Mouse (Mus musculus) MEL (cell line): ENCODE measurements around the gene Olfr961.

Source experiments
- BHLHE40 ChIP-seq: IDR thresholded peaks from 2 replicates; pipeline ENCODE4 v1.6.1; 2012; ENCODE audit warnings: low read depth, mild to moderate bottlenecking, inconsistent platforms, low read length, improper control_type of control experiment, borderline replicate concordance
- CTCF ChIP-seq, 3 experiments: IDR thresholded peaks in 2 of 3; conservative IDR thresholded peaks in 1 of 3; 2 replicates each; pipeline ENCODE4 v1.5.1; 2011 to 2012; ENCODE audit warnings: low read length in 3 of 3, low read depth in 2 of 3, mild to moderate bottlenecking in 2 of 3, improper control_type of control experiment in 1 of 3, inconsistent platforms in 1 of 3, mixed read lengths in 1 of 3, moderate library complexity in 1 of 3; ENCODE audit not compliant: control insufficient read depth in 1 of 3, insufficient read depth in 1 of 3, poor library complexity in 1 of 3, severe bottlenecking in 1 of 3
- ELF1 ChIP-seq: IDR thresholded peaks from 2 replicates; pipeline ENCODE4 v1.6.1; 2014; ENCODE audit warnings: low read depth, mild to moderate bottlenecking, inconsistent platforms, low read length, improper control_type of control experiment, moderate library complexity
- EP300 ChIP-seq, 2 experiments: IDR thresholded peaks; 2 replicates each; pipeline ENCODE4 v1.6.1; 2011; ENCODE audit warnings: improper control_type of control experiment in 2 of 2, low read length in 2 of 2, low read depth in 1 of 2, mild to moderate bottlenecking in 1 of 2
- ETS1 ChIP-seq: IDR thresholded peaks from 2 replicates; pipeline ENCODE4 v1.6.1; 2012; ENCODE audit warnings: low read depth, mild to moderate bottlenecking, inconsistent platforms, low read length, improper control_type of control experiment, moderate library complexity
- GABPA ChIP-seq: IDR thresholded peaks from 2 replicates; pipeline ENCODE4 v1.6.1; 2012; ENCODE audit warnings: low read depth, mild to moderate bottlenecking, inconsistent platforms, low read length, improper control_type of control experiment, moderate library complexity
- GATA1 ChIP-seq: IDR thresholded peaks from 2 replicates; pipeline ENCODE4 v1.6.1; 2011; ENCODE audit warnings: low read depth, low read length, improper control_type of control experiment
- NRF1 ChIP-seq: IDR thresholded peaks from 2 replicates; pipeline ENCODE4 v1.6.1; 2014; ENCODE audit warnings: low read depth, mild to moderate bottlenecking, inconsistent platforms, low read length, improper control_type of control experiment, moderate library complexity; ENCODE audit not compliant: poor library complexity, insufficient read depth, severe bottlenecking
- POLR2A ChIP-seq, 2 experiments: IDR thresholded peaks; 2 replicates each; pipeline ENCODE4 v1.6.1; 2011 to 2012; ENCODE audit warnings: low read length in 2 of 2, mild to moderate bottlenecking in 2 of 2, control low read depth in 1 of 2, improper control_type of control experiment in 1 of 2, low read depth in 1 of 2, moderate library complexity in 1 of 2; ENCODE audit not compliant: control insufficient read depth in 1 of 2, insufficient read depth in 1 of 2, poor library complexity in 1 of 2
- ZNF384 ChIP-seq: IDR thresholded peaks from 2 replicates; pipeline ENCODE4 v1.6.1; 2012; ENCODE audit warnings: low read depth, mild to moderate bottlenecking, inconsistent platforms, low read length, improper control_type of control experiment

GRCm38 (mm10) chr9:39679280-39679679 is 34.4 kb downstream of the Olfr961 start:
- TF ChIP-seq POLR2A (IDR thresholded peaks at IDR 0.05; ENCODE audit: control insufficient read depth in 1 of 2, insufficient read depth in 1 of 2, low read depth in 1 of 2, low read length in 2 of 2, poor library complexity in 1 of 2) (no peak), CTCF (IDR thresholded peaks at IDR 0.05 in 2 of 3, conservative IDR thresholded peaks at IDR 0.05 in 1 of 3; ENCODE audit: control insufficient read depth in 1 of 3, insufficient read depth in 1 of 3, low read depth in 2 of 3, low read length in 3 of 3, poor library complexity in 1 of 3, severe bottlenecking in 1 of 3) (no peak), ZNF384 (no peak), EP300 (IDR thresholded peaks at IDR 0.05; ENCODE audit: low read depth in 1 of 2, low read length in 2 of 2) (no peak), NRF1 (no peak), ETS1 (no peak), GATA1 (no peak), ELF1 (no peak), BHLHE40 (no peak), GABPA (no peak)
